Mouse (Mus musculus) liver, embryonic 15.5 days (tissue): ENCODE data around the gene Chchd6. TPM values are rescaled to one million over a fixed set of nuclear protein-coding genes. Genes with fewer than 3 reads are reported as not detected.
A peak's percentile ranks its signal among the peaks of the same experiment; 100 is the strongest.

ENCODE experiments used
- ATAC-seq: fragments of 200-750 bp; cut with Nextera tagmentation; 2 replicates; pipeline ENCODE4 v1.8.0; 2017; ENCODE audit warnings: moderate number of reproducible peaks, mild to moderate bottlenecking, moderate library complexity; ENCODE audit not compliant: insufficient read depth
- H3K27ac ChIP-seq: fragments of 300-500 bp; sonication (generic); replicated peaks from 2 replicates; pipeline ENCODE4 v1.5.1; 2015; ENCODE audit warnings: mild to moderate bottlenecking, inconsistent platforms
- H3K27me3 ChIP-seq: fragments of 300-500 bp; sonication (generic); 2 replicates; pipeline ENCODE4 v1.6.1; 2015; ENCODE audit warnings: mild to moderate bottlenecking, inconsistent platforms
- H3K36me3 ChIP-seq: fragments of 300-500 bp; sonication (generic); replicated peaks from 2 replicates; pipeline ENCODE4 v1.6.1; 2015; ENCODE audit warnings: moderate library complexity, mild to moderate bottlenecking, inconsistent platforms
- H3K4me1 ChIP-seq: fragments of 300-500 bp; sonication (generic); replicated peaks from 2 replicates; pipeline ENCODE4 v1.6.1; 2015; ENCODE audit warnings: inconsistent platforms
- H3K4me2 ChIP-seq: fragments of 300-500 bp; sonication (generic); 2 replicates; pipeline ENCODE4 v1.6.1; 2015; ENCODE audit warnings: moderate library complexity, mild to moderate bottlenecking, inconsistent platforms
- H3K4me3 ChIP-seq: fragments of 300-500 bp; sonication (generic); replicated peaks from 2 replicates; pipeline ENCODE4 v1.5.1; 2015; ENCODE audit warnings: mild to moderate bottlenecking, inconsistent platforms
- H3K9ac ChIP-seq: fragments of 300-500 bp; sonication (generic); 2 replicates; pipeline ENCODE4 v1.6.1; 2015; ENCODE audit warnings: moderate library complexity, mild to moderate bottlenecking, inconsistent platforms
- H3K9me3 ChIP-seq: fragments of 300-500 bp; sonication (generic); replicated peaks from 2 replicates; pipeline ENCODE4 v1.6.1; 2016; ENCODE audit warnings: inconsistent platforms
- WGBS: fragments of 180-500 bp; shearing (Covaris S2); methylation state at CpG from one replicate; pipeline ENCODE4 v1.1.7; 2015; ENCODE audit warnings: mixed read lengths; ENCODE audit not compliant: insufficient replicate concordance; 5-methylcytosine and 5-hydroxymethylcytosine counted together
- polyA plus RNA-seq: library from polyadenylated mRNA; unstranded; fragments of >200 nt; fragmentation: Nextera tagmentation; extraction: Ambion mirVana; gene quantifications from 2 replicates; pipeline ENCODE4 v1.2.1, GENCODE M21; 2015

The Chchd6 gene
- polyA plus RNA-seq, 1 experiment from 2014 or later, result 12.3 TPM

DNA sequence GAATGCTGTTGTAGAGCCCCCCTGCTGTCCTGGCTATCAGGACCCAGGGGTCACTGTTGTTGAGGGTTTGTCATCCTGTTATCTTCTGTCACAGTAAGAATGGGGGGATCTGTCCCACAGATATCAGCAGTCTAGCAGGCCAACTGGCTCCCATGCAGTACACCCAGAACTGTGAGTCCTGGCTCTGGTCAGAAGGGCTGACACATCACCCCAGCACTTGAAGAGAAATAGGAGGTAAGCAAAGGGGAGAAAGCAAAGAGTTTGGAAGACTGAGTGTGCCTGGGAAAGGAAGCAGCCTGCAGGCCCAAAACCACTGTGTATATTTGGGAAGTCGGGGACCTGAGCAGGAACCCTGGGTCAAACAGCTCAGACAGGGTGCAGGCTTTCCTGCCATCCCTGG, 39.5 kb downstream of the Chchd6 start:
- Histone ChIP-seq H3K4me1 (no peaks in the 10 kb centered on the region), H3K27me3 (no peaks in the 10 kb centered on the region), H3K27ac (no peak overlapping the region), H3K9me3 (no peaks in the 10 kb centered on the region), H3K36me3 (no peaks in the 10 kb centered on the region), H3K9ac (no peak overlapping the region), H3K4me2 (no peak overlapping the region), H3K4me3 (no peak overlapping the region)
- 48% methylated on average over 1 of the region's 1 CpGs for WGBS
- no peak for ATAC-seq

DNA sequence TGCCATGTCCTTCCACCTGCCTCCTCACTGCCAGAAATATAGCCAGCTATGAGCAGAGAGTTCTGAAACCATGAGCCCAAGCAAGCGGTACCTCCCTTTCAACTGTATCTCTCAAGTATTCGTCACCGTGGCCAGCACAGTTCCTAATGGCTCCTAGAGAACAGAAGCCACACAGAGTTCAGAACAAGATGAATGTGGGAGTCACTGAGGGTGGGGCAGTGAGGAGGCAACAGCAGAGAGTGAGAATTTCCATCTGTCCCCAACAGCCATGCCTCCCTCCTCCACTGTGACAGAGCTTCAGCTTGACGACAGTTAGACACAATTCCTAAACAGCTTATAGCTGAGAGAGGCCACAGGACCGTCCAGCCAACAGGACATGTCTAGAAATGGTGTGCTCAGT, 41.4 kb downstream of the Chchd6 start:
- H3K4me3 ChIP-seq, result no peak overlapping the region
- H3K27ac ChIP-seq, result no peak overlapping the region
- H3K36me3 ChIP-seq, result no peaks in the 10 kb centered on the region
- ATAC-seq, result no peak
- H3K4me2 ChIP-seq, result no peak overlapping the region
- H3K9ac ChIP-seq, result no peak overlapping the region
- H3K9me3 ChIP-seq, result no peaks in the 10 kb centered on the region
- H3K27me3 ChIP-seq, result no peaks in the 10 kb centered on the region
- WGBS, result 59% methylated on average over 5 of the region's 5 CpGs
- H3K4me1 ChIP-seq, result no peaks in the 10 kb centered on the region

GRCm38 (mm10) chr6:89553012-89553704, 42.3 kb downstream of the Chchd6 start:
- H3K4me3 ChIP-seq, result no peak overlapping the region
- 8% methylated on average over 4 of the region's 4 CpGs for WGBS
- H3K4me1 ChIP-seq, result no peaks in the 10 kb centered on the region
- H3K9ac ChIP-seq, result no peak overlapping the region
- no peaks in the 10 kb centered on the region for H3K27me3 ChIP-seq
- H3K27ac ChIP-seq, result no peak overlapping the region
- H3K4me2 ChIP-seq, result no peak overlapping the region
- no peaks in the 10 kb centered on the region for H3K36me3 ChIP-seq
- ATAC-seq, result no peak
- H3K9me3 ChIP-seq, result no peaks in the 10 kb centered on the region

DNA sequence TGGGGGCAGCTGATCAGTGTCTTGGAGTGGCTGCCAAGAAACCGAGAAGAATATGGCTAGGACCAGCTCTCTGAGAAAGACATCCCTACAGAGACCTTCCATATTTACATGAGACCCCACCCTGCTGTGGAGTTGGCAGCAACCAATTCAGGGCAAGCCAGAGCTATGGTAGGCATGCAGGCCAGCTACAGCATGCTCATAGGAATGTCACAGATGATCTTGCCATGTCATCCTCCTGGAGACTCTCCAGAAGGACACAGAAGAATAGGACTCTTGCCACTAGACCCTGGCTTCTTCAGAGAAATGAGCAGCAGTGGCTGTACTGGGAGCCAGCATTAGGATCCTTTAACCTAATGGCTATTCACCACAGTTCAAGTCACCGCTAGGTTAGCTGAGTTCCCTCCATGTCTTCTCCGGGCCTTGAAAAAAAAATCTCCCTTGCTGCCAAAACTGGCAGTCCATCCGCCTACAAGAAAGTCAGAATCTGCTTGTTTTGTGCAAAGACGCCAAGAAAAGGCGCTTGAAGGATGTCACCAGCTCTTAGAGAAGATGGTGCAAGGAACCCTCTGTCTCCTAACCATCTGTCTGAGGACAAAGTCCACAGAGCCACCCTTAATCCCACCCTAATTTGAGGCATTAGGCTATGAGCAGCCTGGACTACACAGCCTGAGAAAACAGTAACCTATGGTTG, 43.0 kb downstream of the Chchd6 start:
- no peak overlapping the region for H3K9ac ChIP-seq
- no peaks in the 10 kb centered on the region for H3K9me3 ChIP-seq
- H3K4me3 ChIP-seq, result no peak overlapping the region
- 64% methylated on average over 6 of the region's 6 CpGs for WGBS
- ATAC-seq, result no peak
- H3K27ac ChIP-seq, result no peak overlapping the region
- no peak overlapping the region for H3K4me2 ChIP-seq
- no peaks in the 10 kb centered on the region for H3K4me1 ChIP-seq
- no peaks in the 10 kb centered on the region for H3K27me3 ChIP-seq
- H3K36me3 ChIP-seq, result no peaks in the 10 kb centered on the region

DNA sequence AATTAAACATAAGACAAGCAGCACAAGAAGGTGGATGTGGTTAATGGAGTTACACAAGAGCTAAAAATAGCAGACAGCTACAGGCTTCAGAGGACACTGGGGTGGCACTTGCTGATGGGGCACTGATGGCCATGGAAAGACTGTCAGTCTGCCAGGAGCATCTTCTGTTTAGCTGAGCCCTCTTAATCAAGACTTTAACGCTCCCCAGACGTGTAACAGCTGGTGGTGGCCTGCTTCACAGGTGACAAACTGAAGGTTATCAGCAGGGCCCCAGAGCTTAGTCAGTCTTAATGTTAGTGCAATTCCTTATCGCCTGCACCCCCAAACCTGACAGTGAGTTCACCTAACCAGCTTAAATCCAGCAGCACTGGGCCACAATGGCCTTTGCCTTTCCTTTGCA, 46.3 kb downstream of the Chchd6 start:
- WGBS, result 45% methylated on average over 3 of the region's 3 CpGs
- H3K27ac ChIP-seq, result no peak overlapping the region

GRCm38 (mm10) chr6:89547951-89548350, 47.5 kb downstream of the Chchd6 start:
- Histone ChIP-seq H3K9me3 (no peaks in the 10 kb centered on the region), H3K4me2 (no peak overlapping the region), H3K9ac (no peak overlapping the region), H3K4me3 (no peak overlapping the region), H3K4me1 (no peaks in the 10 kb centered on the region), H3K27me3 (no peaks in the 10 kb centered on the region), H3K36me3 (no peaks in the 10 kb centered on the region), H3K27ac (no peak overlapping the region)
- WGBS, result 52% methylated on average over 3 of the region's 3 CpGs
- no peak for ATAC-seq

More for the DNA sequence above, 46.3 kb downstream of the Chchd6 start:
- no peaks in the 10 kb centered on the region for H3K4me1 ChIP-seq
- H3K4me3 ChIP-seq, result no peak overlapping the region
- H3K27me3 ChIP-seq, result no peaks in the 10 kb centered on the region
- H3K9ac ChIP-seq, result no peak overlapping the region
- no peaks in the 10 kb centered on the region for H3K36me3 ChIP-seq
- H3K9me3 ChIP-seq, result no peaks in the 10 kb centered on the region
- ATAC-seq, result no peak
- no peak overlapping the region for H3K4me2 ChIP-seq

DNA sequence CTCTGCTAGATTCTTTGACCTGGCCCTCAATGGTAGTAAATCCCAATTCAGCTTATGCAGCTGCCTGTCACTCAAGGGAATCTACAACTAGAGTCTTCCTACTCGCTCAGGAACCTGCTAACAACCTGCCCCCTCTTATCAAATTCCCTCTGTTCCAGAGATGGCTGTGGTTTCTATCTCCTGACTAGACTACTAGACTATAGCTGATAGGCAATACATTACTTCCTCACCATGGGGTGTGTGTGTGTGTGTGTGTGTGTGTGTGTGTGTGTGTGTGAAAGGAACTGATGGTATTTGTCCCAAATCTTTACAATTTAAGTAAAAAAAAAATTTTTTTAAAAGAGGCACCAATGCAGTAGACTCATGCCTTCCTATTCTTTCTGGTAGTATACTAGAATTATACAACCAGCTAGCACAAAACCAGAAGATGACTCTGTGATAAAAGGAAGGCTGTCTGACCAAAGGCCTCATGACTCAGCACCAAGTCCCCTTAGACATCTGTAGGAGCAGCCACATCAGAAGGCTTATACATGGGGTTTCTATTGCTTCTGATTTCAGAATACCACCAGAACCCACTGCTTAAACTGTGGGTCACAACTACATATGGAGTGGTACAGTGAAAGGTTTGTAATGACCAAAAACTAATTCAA, 57.2 kb downstream of the Chchd6 start:
- Histone ChIP-seq H3K4me1 (0 out of 2 replicates have a peak, but pooled peaks cover 5% of the 10 kb centered on the region), H3K9me3 (no peaks in the 10 kb centered on the region), H3K27ac (no peak overlapping the region), H3K4me2 (no peak overlapping the region), H3K27me3 (no peaks in the 10 kb centered on the region), H3K9ac (no peak overlapping the region), H3K36me3 (no peaks in the 10 kb centered on the region), H3K4me3 (no peak overlapping the region)
- peak; percentile 44; the same call in 1 of the 2 replicates for ATAC-seq
- WGBS, result 15% methylated on average over 1 of the region's 1 CpGs

DNA sequence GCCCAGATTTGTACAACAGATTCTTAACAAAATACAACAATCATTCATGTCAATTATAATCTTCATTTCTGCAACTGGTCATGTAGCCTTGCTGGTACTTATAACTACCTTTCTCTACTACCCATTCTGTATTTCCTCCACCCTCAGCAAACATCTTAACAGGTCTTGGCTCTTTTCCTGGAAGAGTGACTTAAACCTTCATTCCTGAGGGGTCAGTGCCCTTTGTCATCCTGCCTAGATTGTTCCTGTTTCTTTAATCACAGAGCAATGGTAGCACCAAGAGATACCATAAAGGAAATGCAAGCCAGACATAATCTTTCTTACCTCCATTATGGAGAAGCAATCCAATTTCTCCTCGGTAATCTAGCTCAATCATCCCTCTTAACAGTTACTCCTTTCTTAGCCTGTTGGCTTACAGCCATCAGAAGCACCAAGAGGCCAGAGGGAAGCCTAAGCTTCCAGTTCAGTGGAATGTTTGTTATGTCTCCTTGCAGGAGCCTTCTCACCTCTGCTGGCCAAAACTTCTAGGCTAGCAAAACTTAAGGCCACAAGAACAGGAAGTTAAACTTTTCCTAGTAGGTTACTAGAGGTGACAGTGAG, 59.7 kb downstream of the Chchd6 start:
- 48% methylated on average over 1 of the region's 1 CpGs for WGBS

DNA sequence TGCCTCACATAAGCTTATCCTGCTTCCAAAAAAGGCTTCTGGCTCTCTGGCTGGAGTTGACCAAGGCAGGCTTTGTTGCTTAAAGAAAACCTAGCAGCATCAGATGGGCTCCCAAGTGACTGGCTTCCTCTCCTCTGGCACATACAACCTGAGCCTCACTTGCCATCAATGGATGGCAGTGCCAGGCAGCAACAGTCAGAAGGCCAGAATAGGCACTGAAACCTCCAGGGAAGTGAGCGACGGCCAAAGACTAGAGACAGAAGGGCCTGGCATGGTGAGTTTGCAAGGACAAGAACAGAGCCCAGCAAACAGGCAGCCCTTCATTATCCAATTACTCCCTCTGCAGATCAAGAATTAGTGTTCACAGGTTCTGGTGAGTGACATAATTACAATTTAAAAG, 70.7 kb downstream of the Chchd6 start:
- H3K4me3 ChIP-seq, result no peak overlapping the region
- ATAC-seq, result no peak
- 72% methylated on average over 2 of the region's 2 CpGs for WGBS
- no peak overlapping the region for H3K27ac ChIP-seq
- H3K4me1 ChIP-seq, result no peaks in the 10 kb centered on the region
- H3K27me3 ChIP-seq, result no peaks in the 10 kb centered on the region
- no peak overlapping the region for H3K9ac ChIP-seq
- H3K9me3 ChIP-seq, result no peaks in the 10 kb centered on the region
- no peaks in the 10 kb centered on the region for H3K36me3 ChIP-seq
- no peak overlapping the region for H3K4me2 ChIP-seq

More for the DNA sequence above, 59.7 kb downstream of the Chchd6 start:
- Histone ChIP-seq H3K36me3 (no peaks in the 10 kb centered on the region), H3K9me3 (no peaks in the 10 kb centered on the region), H3K9ac (no peak overlapping the region), H3K4me1 (0 out of 2 replicates have a peak, but pooled peaks cover 5% of the 10 kb centered on the region), H3K4me2 (no peak overlapping the region), H3K4me3 (no peak overlapping the region), H3K27me3 (no peaks in the 10 kb centered on the region), H3K27ac (no peak overlapping the region)
- no peak for ATAC-seq

DNA sequence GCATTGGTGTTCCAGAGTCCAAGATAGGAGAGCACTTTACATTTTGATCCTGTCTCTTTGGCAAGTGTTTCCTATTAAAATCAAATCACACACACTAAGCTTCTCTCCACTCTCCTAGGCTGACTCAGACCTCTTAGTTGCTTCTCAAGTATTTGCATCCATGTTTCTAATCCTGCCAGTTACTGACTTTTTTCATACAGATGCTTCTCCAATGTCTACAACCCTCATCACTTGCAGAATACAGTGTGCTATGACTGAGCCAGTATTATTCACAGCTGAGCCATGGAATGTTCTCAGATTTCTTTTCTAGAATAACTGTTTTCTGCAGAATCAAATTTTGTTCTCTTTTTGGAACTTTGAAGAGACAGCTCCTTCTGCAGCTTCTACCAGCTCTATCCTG, 85.3 kb downstream of the Chchd6 start:
- H3K9me3 ChIP-seq, result no peaks in the 10 kb centered on the region
- H3K4me3 ChIP-seq, result no peak overlapping the region
- no peak for ATAC-seq
- no peaks in the 10 kb centered on the region for H3K4me1 ChIP-seq
- no peak overlapping the region for H3K27ac ChIP-seq
- no peak overlapping the region for H3K9ac ChIP-seq
- H3K36me3 ChIP-seq, result no peaks in the 10 kb centered on the region
- H3K4me2 ChIP-seq, result no peak overlapping the region
- no peaks in the 10 kb centered on the region for H3K27me3 ChIP-seq

DNA sequence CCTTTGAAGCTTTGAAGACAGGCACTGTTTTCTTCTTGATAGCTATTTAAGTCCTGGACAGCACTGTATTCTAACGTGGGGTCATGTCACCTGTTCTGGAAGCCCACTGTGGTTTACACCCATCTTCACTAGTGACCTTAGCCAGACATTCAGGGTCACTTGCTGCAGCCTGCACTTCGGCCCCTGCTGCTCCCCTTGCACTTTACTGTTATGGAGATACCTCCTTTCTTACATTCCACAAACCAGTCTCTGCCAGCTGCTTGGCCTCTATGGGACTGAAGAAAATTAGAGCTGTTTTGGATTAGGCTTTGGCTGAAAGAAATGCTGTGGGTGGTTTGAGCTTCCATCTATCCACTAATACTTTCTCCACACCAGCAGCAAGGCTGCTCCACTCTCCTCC, 86.7 kb downstream of the Chchd6 start:
- 50% methylated on average over 2 of the region's 2 CpGs for WGBS
- no peak overlapping the region for H3K27ac ChIP-seq
- no peaks in the 10 kb centered on the region for H3K9me3 ChIP-seq
- ATAC-seq, result no peak
- H3K4me2 ChIP-seq, result no peak overlapping the region
- no peaks in the 10 kb centered on the region for H3K4me1 ChIP-seq
- H3K9ac ChIP-seq, result no peak overlapping the region
- no peaks in the 10 kb centered on the region for H3K36me3 ChIP-seq
- H3K27me3 ChIP-seq, result no peaks in the 10 kb centered on the region
- H3K4me3 ChIP-seq, result no peak overlapping the region
